ENCODE assay signal across 21 mouse cellular contexts in the genomic region with DNA sequence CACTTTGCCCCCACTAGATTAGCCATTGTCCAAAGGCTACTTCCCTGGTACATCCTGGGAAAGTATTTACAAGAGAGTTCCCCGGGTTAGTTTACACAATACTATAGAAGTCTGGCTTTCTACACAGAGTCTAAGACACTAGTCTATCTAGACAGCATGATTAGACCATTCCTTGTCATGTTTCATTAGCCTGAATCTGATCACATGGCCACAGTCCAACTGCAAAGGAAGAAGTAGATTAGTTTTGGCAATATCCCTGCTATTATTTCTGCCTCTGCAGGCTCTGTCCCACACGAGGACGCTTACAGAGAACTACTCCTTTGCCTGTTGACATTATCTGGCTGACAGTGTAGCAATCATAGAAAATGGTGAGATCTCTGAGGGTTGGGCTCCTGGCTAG.
"Had no signal": no experiment of that assay in that cellular context is flagged by ENCODE, and none has a peak within 500 bp of the region (broad histone marks: within the 10 kb centered on the region; RNA-seq: fewer than 3 reads in every experiment).

No protein-coding gene starts in this region.

- H3K27me3 ChIP-seq: liver, embryonic 12.5 days; lung, embryonic 15.5 days; midbrain, embryonic 12.5 days; neural tube, embryonic 13.5 days; neural tube, embryonic 15.5 days; stomach, embryonic 15.5 days had no signal

- H3K9me3 ChIP-seq: liver, embryonic 12.5 days; lung, embryonic 15.5 days; midbrain, embryonic 12.5 days; neural tube, embryonic 13.5 days; neural tube, embryonic 15.5 days; stomach, embryonic 15.5 days had no signal

- H3K4me2 ChIP-seq: liver, embryonic 12.5 days; lung, embryonic 15.5 days; midbrain, embryonic 12.5 days; neural tube, embryonic 13.5 days; neural tube, embryonic 15.5 days; stomach, embryonic 15.5 days had no signal

- ATAC-seq: liver, embryonic 12.5 days; lung, postnatal 0 days; midbrain, embryonic 16.5 days had no signal

- H3K4me3 ChIP-seq: liver, embryonic 12.5 days; lung, embryonic 15.5 days; megakaryocyte, embryonic 14.5 days; midbrain, embryonic 12.5 days; myocyte; neural tube, embryonic 13.5 days; neural tube, embryonic 15.5 days; stomach, embryonic 15.5 days had no signal

- DNase-seq: lung, adult 18-20 months; lung, postnatal 14 days; lung, postnatal 36 days; midbrain, embryonic 14.5 days; right cerebral cortex, postnatal 14 days; thymus, adult 2 months; thymus, postnatal 25 days; thymus, postnatal 4 days had no signal

- H3K27ac ChIP-seq: liver, embryonic 12.5 days; liver, embryonic 14.5 days; lung, embryonic 15.5 days; macrophage; midbrain, embryonic 12.5 days; neural tube, embryonic 13.5 days; neural tube, embryonic 15.5 days; stomach, embryonic 15.5 days; stomach, postnatal 0 days had no signal

- H3K9ac ChIP-seq: liver, embryonic 12.5 days; liver, embryonic 14.5 days; lung, embryonic 15.5 days; midbrain, embryonic 12.5 days; neural tube, embryonic 13.5 days; neural tube, embryonic 15.5 days; stomach, embryonic 15.5 days had no signal

- H3K4me1 ChIP-seq: liver, embryonic 12.5 days; lung, embryonic 15.5 days; megakaryocyte, embryonic 14.5 days; midbrain, embryonic 12.5 days; neural tube, embryonic 13.5 days; neural tube, embryonic 15.5 days; stomach, embryonic 15.5 days had no signal

- H3K36me3 ChIP-seq: liver, embryonic 12.5 days; lung, embryonic 15.5 days; midbrain, embryonic 12.5 days; neural tube, embryonic 13.5 days; neural tube, embryonic 15.5 days; stomach, embryonic 15.5 days had no signal
